Mouse (Mus musculus): ENCODE data around the gene Cbs. TPM values are rescaled to one million over a fixed set of nuclear protein-coding genes. Genes with fewer than 3 reads are reported as not detected.
A peak's percentile ranks its signal among the peaks of the same experiment; 100 is the strongest.

Cbs gene
- polyA plus RNA-seq, 2 experiments: 4.6 to 4.8 TPM

GRCm38 (mm10) chr17:31674426-31674825 is 37.4 kb upstream of the Cbs start:
- 86% methylated on average over 1 of the region's 1 CpGs for WGBS

DNA sequence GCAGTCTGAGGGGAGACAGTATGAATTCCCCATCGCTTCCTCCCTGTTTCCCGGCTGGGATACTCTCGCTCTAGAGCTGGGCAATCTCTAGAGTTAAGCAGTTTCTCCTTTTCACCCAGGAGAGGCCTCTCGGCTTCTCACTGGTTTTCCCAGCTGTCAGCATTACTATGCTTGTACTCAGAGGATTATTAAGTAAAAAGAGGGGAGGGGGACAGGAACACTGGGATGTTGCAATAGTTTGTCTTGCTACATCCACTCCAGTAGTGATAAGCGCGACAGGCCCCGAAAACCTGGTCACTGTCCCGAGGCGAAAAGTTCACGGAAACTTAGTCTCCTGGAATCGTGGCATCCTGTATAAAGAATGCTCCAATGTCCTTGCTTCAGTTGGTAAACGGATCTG is 35.2 kb upstream of the Cbs start:
- Histone ChIP-seq H3K9me3 (ENCODE audit: control insufficient read depth, low read length) (no peaks in the 10 kb centered on the region), H3K27me3 (ENCODE audit: control insufficient read depth, insufficient read depth, low read length) (no peaks in the 10 kb centered on the region), H3K36me3 (ENCODE audit: control insufficient read depth, insufficient read depth, low read length) (no peaks in the 10 kb centered on the region), H3K27ac (replicated peaks; ENCODE audit: low read depth, low read length) (no peak overlapping the region), H3K9ac (ENCODE audit: low read depth, low read length, severe bottlenecking) (no peak overlapping the region), H3K4me2 (replicated peaks; ENCODE audit: low read depth, low read length, severe bottlenecking) (no peak overlapping the region), H3K4me3 (replicated peaks; ENCODE audit: low read length) (no peak overlapping the region), H3K4me1 (ENCODE audit: control insufficient read depth, insufficient read depth, low read length) (no peaks in the 10 kb centered on the region)
- DNase-seq (ENCODE audit: low spot score): no peak
- ATAC-seq (ENCODE audit: low FRiP score, low read depth): no peak
- WGBS: 88% methylated on average over 12 of the region's 12 CpGs
- no peak for TF ChIP-seq POLR2A (IDR thresholded peaks at IDR 0.05; ENCODE audit: borderline replicate concordance, extremely low read depth, insufficient read depth, insufficient read length)

More at GRCm38 (mm10) chr17:31674426-31674825, 37.4 kb upstream of the Cbs start:
- ATAC-seq (ENCODE audit: low FRiP score, low read depth) (no peak), DNase-seq (ENCODE audit: low spot score) (no peak)
- no peak overlapping the region for H3K4me2 ChIP-seq (replicated peaks; ENCODE audit: low read depth, low read length, severe bottlenecking)
- H3K27me3 ChIP-seq (ENCODE audit: control insufficient read depth, insufficient read depth, low read length): no peaks in the 10 kb centered on the region
- H3K9ac ChIP-seq (ENCODE audit: low read depth, low read length, severe bottlenecking): no peak overlapping the region
- H3K4me3 ChIP-seq (replicated peaks; ENCODE audit: low read length): no peak overlapping the region
- no peak overlapping the region for H3K27ac ChIP-seq (replicated peaks; ENCODE audit: low read depth, low read length)
- no peaks in the 10 kb centered on the region for H3K4me1 ChIP-seq (ENCODE audit: control insufficient read depth, insufficient read depth, low read length)
- no peak for TF ChIP-seq POLR2A (IDR thresholded peaks at IDR 0.05; ENCODE audit: borderline replicate concordance, extremely low read depth, insufficient read depth, insufficient read length)
- no peaks in the 10 kb centered on the region for H3K9me3 ChIP-seq (ENCODE audit: control insufficient read depth, low read length)
- no peaks in the 10 kb centered on the region for H3K36me3 ChIP-seq (ENCODE audit: control insufficient read depth, insufficient read depth, low read length)

DNA sequence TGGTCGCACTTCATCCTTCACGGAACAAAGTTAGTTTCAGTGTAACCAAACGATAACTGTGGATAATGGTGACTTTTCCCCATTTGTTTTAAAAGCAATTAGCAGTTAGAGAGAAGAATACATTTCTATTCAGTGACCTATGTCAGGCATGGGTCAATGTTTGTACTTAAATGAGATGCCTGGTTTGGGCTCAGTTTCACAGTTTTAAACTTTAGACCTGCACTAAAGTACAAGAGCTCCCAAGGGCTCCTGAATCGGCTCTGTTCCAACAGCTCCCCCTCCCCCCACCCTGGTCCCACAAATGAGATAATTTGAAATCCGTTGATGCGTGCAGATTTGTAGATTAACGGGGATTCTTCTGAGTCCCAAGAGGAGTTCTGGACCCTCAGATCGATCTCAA is 34.7 kb upstream of the Cbs start:
- H3K9me3 ChIP-seq (ENCODE audit: control insufficient read depth, low read length): no peaks in the 10 kb centered on the region

GRCm38 (mm10) chr17:31670163-31670562 is 33.1 kb upstream of the Cbs start:
- no peak for DNase-seq (ENCODE audit: low spot score)
- H3K36me3 ChIP-seq (ENCODE audit: control insufficient read depth, insufficient read depth, low read length): no peaks in the 10 kb centered on the region
- no peak overlapping the region for H3K9ac ChIP-seq (ENCODE audit: low read depth, low read length, severe bottlenecking)
- H3K4me1 ChIP-seq (ENCODE audit: control insufficient read depth, insufficient read depth, low read length): no peaks in the 10 kb centered on the region
- ATAC-seq (ENCODE audit: low FRiP score, low read depth): 0 out of 2 replicates have a peak, but pooled peaks have one; percentile 11
- H3K4me3 ChIP-seq (replicated peaks; ENCODE audit: low read length): no peak overlapping the region
- H3K4me2 ChIP-seq (replicated peaks; ENCODE audit: low read depth, low read length, severe bottlenecking): no peak overlapping the region
- WGBS: 44% methylated on average over 11 of the region's 11 CpGs
- no peak for TF ChIP-seq POLR2A (IDR thresholded peaks at IDR 0.05; ENCODE audit: borderline replicate concordance, extremely low read depth, insufficient read depth, insufficient read length)
- no peaks in the 10 kb centered on the region for H3K9me3 ChIP-seq (ENCODE audit: control insufficient read depth, low read length)
- no peaks in the 10 kb centered on the region for H3K27me3 ChIP-seq (ENCODE audit: control insufficient read depth, insufficient read depth, low read length)
- no peak overlapping the region for H3K27ac ChIP-seq (replicated peaks; ENCODE audit: low read depth, low read length)

More for the DNA sequence above, 34.7 kb upstream of the Cbs start:
- Histone ChIP-seq H3K4me1 (ENCODE audit: control insufficient read depth, insufficient read depth, low read length) (no peaks in the 10 kb centered on the region), H3K4me3 (replicated peaks; ENCODE audit: low read length) (no peak overlapping the region), H3K4me2 (replicated peaks; ENCODE audit: low read depth, low read length, severe bottlenecking) (no peak overlapping the region), H3K36me3 (ENCODE audit: control insufficient read depth, insufficient read depth, low read length) (no peaks in the 10 kb centered on the region), H3K27me3 (ENCODE audit: control insufficient read depth, insufficient read depth, low read length) (no peaks in the 10 kb centered on the region), H3K9ac (ENCODE audit: low read depth, low read length, severe bottlenecking) (no peak overlapping the region), H3K27ac (replicated peaks; ENCODE audit: low read depth, low read length) (no peak overlapping the region)
- DNase-seq (ENCODE audit: low spot score) (no peak), ATAC-seq (ENCODE audit: low FRiP score, low read depth) (no peak)
- WGBS: 68% methylated on average over 8 of the region's 8 CpGs
- no peak for TF ChIP-seq POLR2A (IDR thresholded peaks at IDR 0.05; ENCODE audit: borderline replicate concordance, extremely low read depth, insufficient read depth, insufficient read length)

GRCm38 (mm10) chr17:31668306-31668705 is 31.3 kb upstream of the Cbs start:
- no peak overlapping the region for H3K9ac ChIP-seq (ENCODE audit: low read depth, low read length, severe bottlenecking)
- H3K9me3 ChIP-seq (ENCODE audit: control insufficient read depth, low read length): no peaks in the 10 kb centered on the region
- ATAC-seq (ENCODE audit: low FRiP score, low read depth) (peak; percentile 9; the same call in 1 of the 2 replicates), DNase-seq (ENCODE audit: low spot score) (no peak)
- H3K27me3 ChIP-seq (ENCODE audit: control insufficient read depth, insufficient read depth, low read length): no peaks in the 10 kb centered on the region
- H3K27ac ChIP-seq (replicated peaks; ENCODE audit: low read depth, low read length): no peak overlapping the region
- WGBS: 78% methylated on average over 8 of the region's 9 CpGs
- TF ChIP-seq POLR2A (IDR thresholded peaks at IDR 0.05; ENCODE audit: borderline replicate concordance, extremely low read depth, insufficient read depth, insufficient read length): no peak
- H3K4me2 ChIP-seq (replicated peaks; ENCODE audit: low read depth, low read length, severe bottlenecking): no peak overlapping the region
- no peaks in the 10 kb centered on the region for H3K4me1 ChIP-seq (ENCODE audit: control insufficient read depth, insufficient read depth, low read length)
- H3K36me3 ChIP-seq (ENCODE audit: control insufficient read depth, insufficient read depth, low read length): no peaks in the 10 kb centered on the region
- no peak overlapping the region for H3K4me3 ChIP-seq (replicated peaks; ENCODE audit: low read length)

- 10% methylated on average over 4 of the region's 4 CpGs for WGBS
- H3K9ac ChIP-seq (ENCODE audit: low read depth, low read length, severe bottlenecking): no peak overlapping the region
- no peaks in the 10 kb centered on the region for H3K4me1 ChIP-seq (ENCODE audit: control insufficient read depth, insufficient read depth, low read length)
- H3K27ac ChIP-seq (replicated peaks; ENCODE audit: low read depth, low read length): no peak overlapping the region
- no peaks in the 10 kb centered on the region for H3K27me3 ChIP-seq (ENCODE audit: control insufficient read depth, insufficient read depth, low read length)
- H3K4me3 ChIP-seq (replicated peaks; ENCODE audit: low read length): no peak overlapping the region
- ATAC-seq (ENCODE audit: low FRiP score, low read depth) (peak; percentile 80; the same call in 1 of the 2 replicates), DNase-seq (ENCODE audit: low spot score) (peak; percentile 71)
- H3K9me3 ChIP-seq (ENCODE audit: control insufficient read depth, low read length): no peaks in the 10 kb centered on the region
- TF ChIP-seq POLR2A (IDR thresholded peaks at IDR 0.05; ENCODE audit: borderline replicate concordance, extremely low read depth, insufficient read depth, insufficient read length): no peak
- no peaks in the 10 kb centered on the region for H3K36me3 ChIP-seq (ENCODE audit: control insufficient read depth, insufficient read depth, low read length)
- H3K4me2 ChIP-seq (replicated peaks; ENCODE audit: low read depth, low read length, severe bottlenecking): no peak overlapping the region
Observed at GRCm38 (mm10) chr17:31664760-31665159, 27.7 kb upstream of the Cbs start.

All from limb, embryonic 14.5 days (tissue).